Mouse (Mus musculus) retina, adult 2 months (tissue): ENCODE measurements around the gene Paxbp1.

Experiments
- DNase-seq: peaks from one replicate; pipeline ENCODE4 v3.0.0-alpha.2; 2012; ENCODE audit warnings: low read depth, low spot score

Paxbp1 gene

DNA sequence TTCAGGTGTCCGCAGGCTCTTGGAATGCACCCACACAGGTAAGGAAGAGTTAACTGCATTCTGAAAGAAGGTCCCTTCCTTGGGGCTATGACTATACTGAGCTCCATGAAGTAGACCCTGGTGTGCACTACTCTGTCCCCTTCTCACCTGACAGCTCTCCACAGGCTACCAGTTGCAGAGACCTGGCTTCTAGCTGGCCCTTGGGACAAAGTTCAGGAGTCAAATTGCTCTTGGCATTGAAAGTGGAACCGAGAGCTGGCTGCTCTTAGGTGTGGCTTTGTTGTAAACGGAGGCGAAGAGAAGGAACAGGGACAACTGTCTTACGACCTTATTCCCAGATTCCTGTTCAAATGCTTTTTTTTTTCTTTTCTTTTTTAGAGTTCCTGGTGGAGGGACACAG, 10.8 kb upstream of the Paxbp1 start:
- no peak for DNase-seq

DNA sequence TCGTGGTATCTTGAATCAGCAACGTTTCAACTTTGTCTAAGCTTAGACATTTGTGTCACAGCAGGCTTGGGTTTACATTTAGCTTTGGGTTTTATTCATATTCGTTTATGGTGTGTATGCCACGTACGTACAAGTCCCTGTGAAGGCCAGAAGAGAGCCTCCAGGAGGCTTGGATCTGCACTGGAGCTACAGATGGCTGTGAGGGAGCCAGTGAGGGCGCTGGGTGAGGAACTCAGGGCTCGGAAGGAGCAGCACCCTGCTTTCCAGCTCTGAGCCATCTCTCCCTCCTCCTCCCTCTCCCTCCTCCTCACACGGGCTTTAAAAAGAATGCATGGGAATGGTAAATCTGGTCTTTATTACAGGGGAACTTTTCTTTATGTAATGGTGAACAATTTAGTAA, 9.3 kb upstream of the Paxbp1 start:
- no peak for DNase-seq

GRCm38 (mm10) chr16:91045511-91045910, 1.2 kb upstream of the Paxbp1 start:
- DNase-seq = peak; percentile 15

DNA sequence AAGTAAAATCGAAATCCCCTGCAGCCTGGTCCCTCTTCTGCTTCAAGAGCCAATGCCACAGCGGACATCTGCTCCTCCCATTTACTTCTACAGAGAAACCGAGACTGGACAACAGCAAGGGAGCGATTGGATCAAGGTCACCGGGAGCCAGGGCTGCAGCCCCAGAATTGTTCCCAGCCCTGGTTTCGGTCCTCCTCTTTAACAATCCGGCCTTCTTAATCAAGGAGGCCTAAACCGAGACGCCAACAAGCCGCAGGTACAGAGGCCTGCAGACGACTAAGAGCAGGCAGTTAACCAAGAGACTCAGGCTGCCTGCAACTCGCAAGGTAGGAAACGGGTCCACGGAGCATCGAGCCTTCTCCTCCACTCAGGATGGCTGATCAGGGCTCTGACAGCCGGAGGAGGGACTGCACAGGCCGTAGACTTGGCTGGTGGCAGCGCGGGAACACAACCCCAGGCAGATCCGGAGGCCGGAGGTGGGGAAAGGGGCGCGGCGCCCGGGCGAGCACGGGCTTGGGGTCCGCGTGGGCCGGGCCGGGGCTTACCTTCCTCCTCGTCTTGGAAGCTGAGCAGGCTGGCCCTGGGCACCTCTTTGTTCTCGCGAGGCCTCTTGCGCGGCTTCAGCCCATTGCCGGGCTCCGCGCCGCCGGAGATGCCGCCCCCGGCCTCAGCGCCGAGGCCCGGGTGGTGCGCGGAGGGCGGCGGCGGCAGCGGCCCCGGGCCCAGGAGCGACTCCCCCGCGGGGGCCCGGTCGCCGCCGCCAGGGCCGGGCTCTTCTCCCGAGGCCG, 688 bp downstream of the Paxbp1 start:
- DNase-seq = peak; percentile 1

- no peak for DNase-seq
These were observed 1.7 kb downstream of the Paxbp1 start for GRCm38 (mm10) chr16:91042640-91043039.

- no peak for DNase-seq
These were observed 8.5 kb downstream of the Paxbp1 start for GRCm38 (mm10) chr16:91035866-91036265.

DNA sequence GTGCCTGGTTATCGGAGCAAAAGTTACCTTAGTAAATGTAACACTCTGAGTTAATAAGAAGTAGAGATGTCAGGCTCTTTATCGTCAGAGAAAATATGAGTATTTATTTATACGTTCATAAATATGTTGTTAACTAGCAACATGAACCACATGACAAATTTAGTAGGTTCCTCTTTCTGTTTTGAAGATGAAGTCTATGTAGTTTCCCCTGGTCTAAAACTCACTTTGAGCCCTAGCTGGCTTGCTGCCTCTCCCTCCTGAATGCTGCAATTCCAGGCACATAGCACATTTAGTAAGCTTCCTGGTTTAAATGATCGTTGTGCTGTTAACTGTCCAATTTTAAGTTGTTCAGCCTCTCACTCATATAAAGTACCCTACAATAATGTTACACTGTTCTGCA, 13.6 kb downstream of the Paxbp1 start:
- DNase-seq = no peak

- no peak for DNase-seq
These were observed 14.4 kb downstream of the Paxbp1 start for GRCm38 (mm10) chr16:91029901-91030300.

DNA sequence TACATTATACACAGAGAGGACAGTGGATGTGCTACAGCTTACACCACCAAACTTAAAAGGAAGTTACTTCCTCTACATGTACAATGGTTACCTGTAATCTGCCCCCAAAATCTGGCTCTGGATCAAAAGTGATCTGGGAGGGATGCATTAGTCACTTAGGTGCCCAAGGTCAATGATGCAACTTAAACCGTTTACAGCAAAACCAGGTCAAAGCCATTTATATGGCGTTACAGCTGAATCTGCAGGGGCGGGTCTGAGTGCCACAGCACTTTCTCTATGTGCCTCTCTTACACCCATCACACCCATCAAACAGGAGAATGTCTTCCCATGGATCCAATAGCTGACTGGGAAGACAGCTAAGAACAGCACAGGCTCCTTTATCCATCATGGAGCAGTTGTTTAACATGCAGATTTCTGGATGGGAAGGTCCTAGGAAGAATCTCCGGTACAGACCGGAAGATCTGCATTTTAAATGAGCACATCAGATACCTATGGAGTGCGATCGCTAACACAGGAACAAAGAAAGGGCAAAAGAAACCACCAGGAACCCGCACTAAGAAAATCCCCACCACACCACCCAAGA, 15.1 kb downstream of the Paxbp1 start:
- no peak for DNase-seq

DNA sequence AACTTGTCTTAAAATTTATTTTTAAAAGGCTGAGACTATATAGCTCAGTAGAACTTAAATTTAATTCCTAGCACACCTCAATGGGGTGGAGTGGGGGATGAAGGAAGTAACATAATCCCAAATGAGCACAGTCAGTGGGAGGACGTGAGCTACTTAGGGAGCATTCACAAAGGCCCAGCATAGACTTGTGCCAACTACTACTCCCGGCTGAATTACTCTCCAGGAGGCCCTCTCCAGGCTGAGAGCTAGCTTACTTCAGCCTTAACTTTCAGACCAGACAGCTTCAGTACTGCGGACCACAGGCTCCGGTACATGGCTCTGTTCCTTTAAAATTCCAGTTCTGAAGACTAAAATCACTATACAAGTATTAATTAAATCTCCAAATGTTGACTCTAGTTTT, 18.1 kb downstream of the Paxbp1 start:
- no peak for DNase-seq

DNA sequence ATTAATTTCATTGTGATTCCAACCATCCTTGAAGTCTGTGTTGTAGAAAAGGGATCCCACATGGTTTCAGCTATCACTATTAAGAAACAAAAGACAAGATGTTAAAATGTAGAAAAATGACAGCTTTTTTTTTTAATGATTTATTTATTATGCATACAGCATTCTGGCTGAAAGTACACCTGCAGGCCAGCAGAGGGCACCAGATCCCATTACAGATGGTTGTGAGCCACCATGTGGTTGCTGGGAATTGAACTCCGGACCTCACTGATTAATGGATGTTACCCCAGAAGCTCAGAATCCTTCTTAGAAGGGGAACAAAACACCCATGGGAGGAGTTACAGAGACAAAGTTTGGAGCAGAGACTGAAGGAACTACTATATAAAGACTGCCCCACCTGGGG, 21.0 kb downstream of the Paxbp1 start:
- DNase-seq = no peak

DNA sequence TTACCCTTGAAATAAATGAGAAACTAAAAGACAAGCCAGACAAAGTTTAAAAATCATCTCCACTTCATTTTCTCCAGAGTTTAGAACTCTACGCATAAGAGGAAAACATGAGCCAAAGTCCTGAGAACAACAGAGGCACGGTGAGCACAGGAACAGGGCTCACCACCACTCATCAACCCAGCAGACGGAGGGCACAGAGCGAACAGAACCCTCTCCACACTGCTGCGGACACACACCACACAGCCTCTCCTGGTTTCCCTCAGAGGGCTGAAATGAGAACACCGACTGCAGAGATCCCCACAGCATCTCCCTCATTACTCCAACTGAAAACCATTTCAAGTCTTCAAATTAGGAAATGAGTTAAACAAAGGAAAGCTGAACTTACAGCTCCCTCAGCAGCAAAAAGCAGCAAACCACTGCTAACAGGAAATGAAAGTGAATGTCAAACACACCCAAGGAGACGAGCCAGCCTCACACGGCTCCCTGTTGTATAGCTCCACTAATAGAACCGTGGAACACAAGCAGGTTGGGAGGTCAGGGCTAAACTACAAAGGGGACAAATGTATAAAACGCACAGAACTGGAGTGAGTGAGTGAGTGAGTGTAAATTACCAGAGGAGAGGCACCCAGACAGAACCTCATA, 23.4 kb downstream of the Paxbp1 start:
- DNase-seq = no peak

- no peak for DNase-seq
These were observed 24.9 kb downstream of the Paxbp1 start for GRCm38 (mm10) chr16:91019476-91019875.

DNA sequence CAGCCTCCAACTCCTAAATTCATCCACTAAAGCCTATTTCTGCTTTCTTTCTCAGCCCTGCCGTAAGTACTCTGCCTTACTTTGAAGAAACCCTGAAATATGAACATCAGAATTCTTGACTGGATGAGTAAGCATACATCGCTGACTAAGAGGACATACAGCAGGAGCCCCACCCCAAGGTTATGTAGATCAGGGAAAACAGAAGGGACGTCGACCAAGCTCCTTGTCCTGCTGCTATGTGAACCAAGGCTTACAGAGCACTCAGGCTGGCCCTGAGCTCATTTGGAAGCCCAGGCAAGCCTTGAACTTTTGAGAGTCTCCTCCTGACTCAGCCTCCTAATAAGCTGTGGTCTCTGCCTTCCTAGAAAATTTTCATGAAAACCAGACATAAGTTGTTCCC, 28.6 kb downstream of the Paxbp1 start:
- no peak for DNase-seq

GRCm38 (mm10) chr16:91011847-91012246, 32.5 kb downstream of the Paxbp1 start:
- no peak for DNase-seq

GRCm38 (mm10) chr16:91011021-91011683, 33.2 kb downstream of the Paxbp1 start, which contains the start of gene Synj1:
Synj1 (minus strand) TSS chr16:91011308.
- peak; percentile 89 for DNase-seq

- DNase-seq = peak; percentile 50
These were observed 33.7 kb downstream of the Paxbp1 start for GRCm38 (mm10) chr16:91010581-91011020.

DNA sequence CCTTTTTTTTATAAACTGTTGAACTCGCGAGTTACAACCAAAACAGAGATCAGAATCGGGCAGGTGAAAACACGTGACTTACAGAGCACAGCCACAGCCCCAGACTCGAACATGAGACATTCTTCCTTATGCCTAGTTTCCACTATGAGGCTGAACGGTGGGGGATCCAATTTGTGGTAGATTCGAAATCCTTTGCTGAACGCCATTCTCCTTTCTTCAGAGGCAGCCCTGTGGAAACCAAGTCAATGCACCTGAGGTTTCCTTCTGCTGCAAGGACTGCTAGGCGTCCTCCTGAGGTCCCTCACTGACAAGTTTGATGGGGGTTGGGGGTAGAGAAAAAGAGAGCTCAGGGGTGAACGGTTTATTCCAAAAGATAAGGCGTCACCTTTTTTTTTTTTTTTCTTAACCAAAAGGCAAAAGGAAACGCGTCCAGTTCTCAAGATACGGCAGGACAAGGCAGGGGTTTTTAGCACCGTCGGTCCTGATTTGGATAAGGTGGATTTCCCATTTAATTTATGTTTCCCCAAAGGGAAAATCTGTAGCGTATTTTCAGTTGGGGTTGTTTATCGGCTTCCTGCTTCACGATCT, 34.3 kb downstream of the Paxbp1 start:
- no peak for DNase-seq

DNA sequence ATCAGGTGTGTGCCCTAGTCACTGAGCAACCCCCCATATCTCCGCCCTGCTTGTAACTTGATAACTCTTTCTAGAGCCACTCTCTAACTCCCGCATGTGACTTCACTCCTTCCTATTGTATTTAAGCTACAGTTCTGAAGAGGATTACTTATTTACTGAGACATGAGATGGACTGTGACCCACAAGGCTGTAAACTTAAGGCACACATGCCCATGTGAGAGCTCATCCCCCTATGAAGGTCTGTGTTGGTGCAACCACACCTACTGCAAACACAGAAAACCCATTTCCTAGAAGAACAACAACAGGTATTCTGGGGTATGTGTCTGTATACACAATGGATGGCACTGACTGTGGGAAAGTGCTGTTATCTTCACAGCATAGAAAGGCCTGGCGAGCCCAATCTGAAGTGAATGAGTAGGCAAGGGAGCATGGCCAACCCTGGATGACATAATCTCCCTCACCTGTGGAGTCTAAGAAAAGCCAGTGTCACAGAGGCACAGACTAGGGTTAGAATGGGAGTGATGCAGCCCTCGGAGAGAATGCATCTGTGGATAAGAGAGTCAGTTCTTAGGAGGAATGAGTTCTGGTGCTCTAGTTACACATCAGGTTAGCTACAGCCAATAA, 39.3 kb downstream of the Paxbp1 start:
- no peak for DNase-seq

GRCm38 (mm10) chr16:91001098-91001497, 43.2 kb downstream of the Paxbp1 start:
- DNase-seq = no peak

DNA sequence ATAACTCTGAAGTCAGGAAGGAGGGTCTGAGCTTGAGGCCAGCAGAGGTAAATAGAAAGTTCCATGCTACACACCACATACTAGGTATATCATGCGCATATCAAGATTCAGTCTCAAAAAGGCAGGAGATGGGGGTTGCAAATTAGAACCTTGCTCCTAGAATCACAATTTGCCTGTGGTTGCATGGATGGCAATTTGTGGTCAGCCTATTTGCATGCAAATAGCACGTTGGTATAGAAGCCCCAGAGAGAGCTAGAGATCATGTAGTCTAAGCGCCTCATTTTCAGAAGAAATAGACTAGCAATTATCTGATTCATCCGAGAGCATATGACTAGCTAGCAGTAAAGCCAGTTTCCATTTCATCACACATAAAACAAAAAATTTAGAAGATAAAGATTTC, 44.5 kb downstream of the Paxbp1 start:
- DNase-seq = no peak
